Mouse (Mus musculus) mature B cell (primary cell): Measurements from ENCODE around the gene Tat.

Source experiments
- in situ Hi-C: fragments of 300-500 bp; cut with MboI; formaldehyde crosslinking; loops from 2 replicates; pipeline ENCODE4 v1.14.3; 2019

Gene Tat

GRCm38 (mm10) chr8:109990224-109990623 lies at the start of gene Tat:
Tat (plus strand) TSS chr8:109990437.
- in situ Hi-C loops = no loop called here

- in situ Hi-C loops = no loop called here
Observed at GRCm38 (mm10) chr8:109941606-109942360, 48.5 kb upstream of the Tat start.

GRCm38 (mm10) chr8:109945153-109945632 lies 45.0 kb upstream of the Tat start:
- in situ Hi-C loops = no loop called here

GRCm38 (mm10) chr8:109945694-109946093 lies 44.5 kb upstream of the Tat start:
- in situ Hi-C loops = no loop called here

DNA sequence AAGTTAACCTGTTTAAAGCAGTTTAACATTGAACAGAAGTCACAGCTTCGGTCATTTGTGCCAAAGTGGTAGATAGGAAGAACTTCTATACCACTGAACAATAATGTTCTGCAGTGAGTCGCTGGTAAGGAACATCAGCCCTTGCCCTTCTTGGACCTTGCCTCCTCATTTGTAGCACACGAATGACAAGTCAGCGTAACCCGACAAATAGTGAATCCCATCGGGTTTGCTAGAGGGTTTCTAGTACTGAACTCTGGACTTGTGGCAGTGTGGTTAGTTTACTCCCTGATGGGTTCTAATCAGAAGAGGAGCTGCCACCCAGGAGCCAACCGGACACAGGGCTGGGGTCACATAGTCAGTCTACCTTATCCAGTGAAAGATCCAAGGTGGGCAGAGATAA lies 44.0 kb upstream of the Tat start:
- in situ Hi-C loops = no loop called here

DNA sequence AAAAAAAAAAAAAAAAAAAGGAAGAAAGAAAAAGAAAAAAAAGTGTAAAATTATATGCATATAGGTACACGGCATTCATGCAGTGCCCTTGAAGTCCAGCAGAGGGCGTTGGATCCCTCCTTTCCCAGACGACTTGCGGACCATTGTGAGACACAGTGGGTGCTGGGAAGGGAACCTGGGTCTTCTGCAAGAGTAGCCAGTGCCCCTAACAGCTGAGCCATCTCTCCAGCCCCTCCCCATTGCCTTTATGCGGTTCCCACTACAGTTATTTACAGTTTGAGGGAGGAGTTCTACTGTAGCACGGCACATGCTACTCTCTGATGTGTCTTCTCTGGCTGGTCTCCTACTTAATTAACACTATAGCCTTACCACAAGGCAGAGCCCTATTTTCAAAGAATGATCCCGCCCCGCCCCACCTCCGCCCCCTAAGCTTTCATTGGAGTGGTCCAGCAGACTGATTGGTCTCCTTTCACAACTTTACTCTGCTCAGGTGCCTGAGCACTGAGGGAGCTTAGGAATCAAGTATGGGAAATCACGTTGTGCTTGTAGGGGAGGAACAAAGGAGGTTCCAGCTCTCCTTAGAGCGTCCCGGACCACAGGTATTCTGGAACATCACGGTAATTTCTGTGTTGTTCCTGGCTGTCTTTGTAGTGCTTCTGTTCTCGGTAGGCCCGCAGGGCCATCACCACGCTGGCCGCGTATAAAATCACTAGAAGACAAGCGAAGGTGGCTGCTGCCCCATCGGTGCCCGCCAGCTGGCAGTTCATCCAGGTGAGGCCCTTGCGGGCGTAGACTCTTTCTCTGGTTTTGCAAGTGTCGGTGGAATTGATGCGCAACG lies 42.6 kb upstream of the Tat start:
- in situ Hi-C loops = no loop called here

DNA sequence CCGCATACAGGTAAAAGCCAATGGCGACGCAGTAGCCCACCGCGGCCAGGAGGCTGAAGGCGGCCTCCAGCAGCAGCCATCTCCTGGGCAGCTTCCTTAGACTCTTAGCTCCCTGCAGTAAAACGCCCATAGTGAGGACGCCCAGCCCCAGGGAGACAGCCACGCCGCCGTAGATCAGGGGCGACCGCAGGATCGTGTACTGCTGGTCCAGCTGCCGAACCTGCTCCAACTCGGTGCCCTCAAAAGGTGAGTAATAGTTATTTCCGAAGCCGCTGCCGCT lies 42.0 kb upstream of the Tat start:
- in situ Hi-C loops = no loop called here

DNA sequence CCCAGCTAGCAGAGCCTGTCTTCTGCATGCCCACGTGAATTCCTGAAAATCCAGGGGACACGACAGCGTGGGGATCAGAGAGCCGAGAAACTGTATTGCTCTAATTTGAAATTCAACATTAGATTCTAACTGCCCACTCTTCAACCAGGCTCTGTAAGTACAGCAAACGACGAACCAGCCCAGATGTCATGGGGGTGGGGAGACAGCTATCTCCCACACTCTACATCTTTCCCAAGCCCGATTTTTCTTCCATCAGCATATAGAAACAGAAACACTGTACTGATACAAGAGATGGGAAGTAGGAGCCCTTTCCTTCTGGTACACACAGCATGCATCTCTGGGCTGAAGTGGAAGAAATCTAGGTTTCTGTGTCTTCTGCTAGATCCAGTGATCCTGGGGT lies 38.1 kb upstream of the Tat start:
- in situ Hi-C loops = no loop called here

GRCm38 (mm10) chr8:109954486-109954948 lies 35.7 kb upstream of the Tat start:
- in situ Hi-C loops = no loop called here

DNA sequence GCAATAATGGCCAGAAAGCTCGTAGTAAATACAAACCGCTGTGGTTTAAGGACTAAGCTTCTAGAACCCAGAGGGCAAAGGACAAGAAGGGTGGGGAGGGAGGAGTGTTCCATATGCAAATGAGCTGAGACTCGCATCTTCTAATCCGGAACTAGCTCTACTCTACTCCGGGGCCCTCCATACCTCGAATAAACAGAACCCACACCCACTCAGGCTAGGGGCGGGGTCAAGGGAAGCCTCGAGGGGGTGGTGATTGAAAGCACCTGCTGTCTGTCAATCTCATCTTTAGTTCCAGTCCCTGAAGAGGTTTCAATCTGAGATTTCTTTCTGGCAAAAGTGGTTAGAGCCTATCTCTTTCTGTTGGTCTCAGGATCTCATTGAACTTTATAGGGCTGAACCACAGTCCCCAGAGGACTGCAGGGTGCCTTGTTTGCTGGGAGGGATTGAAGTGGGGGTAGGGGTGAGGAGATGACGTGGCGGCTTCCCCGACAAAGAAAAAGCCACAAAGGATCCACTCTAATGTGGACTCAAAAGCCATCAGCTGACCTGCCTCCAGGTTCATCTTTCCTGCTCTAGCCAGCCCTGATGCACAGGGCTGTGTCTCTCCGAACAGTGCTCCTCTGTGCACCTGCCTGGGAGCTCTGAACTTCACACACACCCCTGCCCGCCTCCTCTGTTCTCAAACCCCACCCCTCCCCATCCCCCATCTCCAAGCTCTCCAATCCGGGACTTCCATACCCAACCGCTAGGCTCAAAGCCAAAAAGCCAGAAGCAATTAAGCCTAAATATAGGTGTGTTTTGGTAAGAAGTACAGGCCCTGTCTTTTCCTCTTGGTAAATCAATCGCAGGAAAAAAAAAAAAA lies 32.8 kb upstream of the Tat start:
- in situ Hi-C loops = no loop called here

DNA sequence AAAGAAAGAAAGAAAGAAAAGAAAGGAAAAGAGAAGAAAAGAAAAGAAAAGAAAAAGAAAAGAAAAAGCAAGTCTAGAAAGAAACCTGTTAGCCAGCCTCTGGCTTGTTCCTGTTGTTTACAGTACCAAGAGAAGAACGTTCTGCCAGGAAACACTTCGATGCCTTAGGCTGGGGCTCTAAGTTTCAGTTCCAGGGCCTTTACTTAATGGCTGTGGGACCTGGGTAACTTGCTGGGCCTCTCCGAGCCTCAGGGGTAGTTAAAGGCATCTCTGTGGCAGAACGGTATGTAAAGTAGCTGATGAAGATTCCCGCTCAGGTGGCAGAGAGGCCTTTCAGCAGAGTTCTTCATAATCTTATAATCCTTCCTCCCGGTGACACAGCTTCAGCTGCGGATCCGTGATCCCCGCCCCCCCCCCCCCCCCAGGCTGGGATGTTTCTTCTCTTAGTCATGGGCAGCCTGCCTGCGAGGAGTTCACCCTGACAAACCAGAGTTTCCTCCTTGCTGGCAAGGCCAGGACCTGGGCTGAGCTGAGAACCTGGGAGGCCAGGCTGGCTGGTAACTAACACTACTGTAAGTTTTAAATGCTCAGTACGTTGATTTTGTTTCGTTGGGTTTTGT lies 32.1 kb upstream of the Tat start:
- in situ Hi-C loops = no loop called here

- in situ Hi-C loops = no loop called here
Observed at GRCm38 (mm10) chr8:109959112-109959511, 31.1 kb upstream of the Tat start.

DNA sequence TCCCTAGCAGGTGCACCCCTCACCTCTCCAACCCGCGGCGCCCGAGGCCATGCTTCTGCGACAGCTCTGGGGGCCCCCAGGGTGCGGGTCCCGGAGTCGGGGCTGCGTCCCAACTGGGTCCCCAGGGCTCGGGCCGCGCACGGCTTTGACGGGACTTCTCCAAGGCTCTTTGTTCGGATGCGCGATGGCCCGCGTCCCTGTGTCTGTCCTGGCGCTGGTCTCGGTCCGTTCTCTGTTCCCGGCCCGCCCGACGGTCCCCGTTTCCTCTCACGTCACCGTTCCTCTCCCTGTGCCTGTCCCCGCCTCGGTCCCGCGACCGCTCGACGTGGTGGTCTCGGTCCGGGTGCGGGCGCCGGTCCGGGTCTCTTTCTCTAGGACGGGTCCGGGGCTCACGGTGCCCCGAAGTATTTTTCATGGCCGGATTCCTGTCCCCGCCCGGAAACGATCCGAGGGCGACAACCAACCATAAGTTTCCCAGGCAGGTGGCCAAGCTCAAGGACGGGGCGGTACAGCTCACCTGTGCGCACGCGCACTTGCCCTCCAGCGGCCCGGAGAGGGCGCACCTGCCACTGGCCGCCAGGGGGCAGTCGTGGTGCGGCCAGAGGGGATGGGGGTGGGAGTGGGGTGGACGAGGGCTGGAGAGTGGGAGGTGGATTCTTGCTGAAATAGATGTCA lies 28.4 kb upstream of the Tat start, which contains the start of gene Marveld3:
Gene Marveld3, minus strand, starts transcription at position 511 of the 675 bp plus-strand sequence.
- in situ Hi-C loops = no loop called here

GRCm38 (mm10) chr8:109962896-109963295 lies 27.3 kb upstream of the Tat start:
- in situ Hi-C loops = no loop called here

GRCm38 (mm10) chr8:109963421-109963820 lies 26.8 kb upstream of the Tat start:
- in situ Hi-C loops = no loop called here

GRCm38 (mm10) chr8:109964106-109964505 lies 26.1 kb upstream of the Tat start:
- in situ Hi-C loops = no loop called here

GRCm38 (mm10) chr8:109968837-109969236 lies 21.4 kb upstream of the Tat start:
- in situ Hi-C loops = no loop called here

GRCm38 (mm10) chr8:109970323-109970722 lies 19.9 kb upstream of the Tat start:
- in situ Hi-C loops = no loop called here

- in situ Hi-C loops = no loop called here
Observed at GRCm38 (mm10) chr8:109972901-109973300, 17.3 kb upstream of the Tat start.

DNA sequence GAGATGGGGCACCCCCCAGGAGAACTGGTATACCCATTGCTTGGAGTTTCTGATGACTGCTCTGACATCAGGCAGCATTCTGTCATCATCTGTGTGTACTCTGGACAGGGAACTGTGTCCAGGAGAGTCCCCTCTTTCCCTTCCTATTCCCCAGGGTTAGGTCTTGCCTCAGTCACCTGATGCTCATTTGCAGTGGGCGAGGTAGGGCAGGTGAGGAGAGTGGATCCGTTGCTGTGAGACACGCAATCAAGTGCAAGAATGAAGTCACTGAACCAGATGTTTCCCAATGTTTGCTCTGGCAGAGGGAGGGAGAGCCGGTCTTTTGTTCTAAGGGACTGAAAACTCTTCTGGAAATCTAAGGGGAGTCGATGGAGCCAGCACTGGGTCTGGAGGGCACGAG lies 10.9 kb upstream of the Tat start:
- in situ Hi-C loops = no loop called here
